Mouse (Mus musculus): ENCODE measurements around the gene Lrrc75b. TPM values are rescaled to one million over a fixed set of nuclear protein-coding genes. Genes with fewer than 3 reads are reported as not detected.

Gene Lrrc75b
- polyA plus RNA-seq (2012; rRNA removed; ENCODE audit: low replicate concordance), result 5.1 and 7.0 TPM in 2 replicates

DNA sequence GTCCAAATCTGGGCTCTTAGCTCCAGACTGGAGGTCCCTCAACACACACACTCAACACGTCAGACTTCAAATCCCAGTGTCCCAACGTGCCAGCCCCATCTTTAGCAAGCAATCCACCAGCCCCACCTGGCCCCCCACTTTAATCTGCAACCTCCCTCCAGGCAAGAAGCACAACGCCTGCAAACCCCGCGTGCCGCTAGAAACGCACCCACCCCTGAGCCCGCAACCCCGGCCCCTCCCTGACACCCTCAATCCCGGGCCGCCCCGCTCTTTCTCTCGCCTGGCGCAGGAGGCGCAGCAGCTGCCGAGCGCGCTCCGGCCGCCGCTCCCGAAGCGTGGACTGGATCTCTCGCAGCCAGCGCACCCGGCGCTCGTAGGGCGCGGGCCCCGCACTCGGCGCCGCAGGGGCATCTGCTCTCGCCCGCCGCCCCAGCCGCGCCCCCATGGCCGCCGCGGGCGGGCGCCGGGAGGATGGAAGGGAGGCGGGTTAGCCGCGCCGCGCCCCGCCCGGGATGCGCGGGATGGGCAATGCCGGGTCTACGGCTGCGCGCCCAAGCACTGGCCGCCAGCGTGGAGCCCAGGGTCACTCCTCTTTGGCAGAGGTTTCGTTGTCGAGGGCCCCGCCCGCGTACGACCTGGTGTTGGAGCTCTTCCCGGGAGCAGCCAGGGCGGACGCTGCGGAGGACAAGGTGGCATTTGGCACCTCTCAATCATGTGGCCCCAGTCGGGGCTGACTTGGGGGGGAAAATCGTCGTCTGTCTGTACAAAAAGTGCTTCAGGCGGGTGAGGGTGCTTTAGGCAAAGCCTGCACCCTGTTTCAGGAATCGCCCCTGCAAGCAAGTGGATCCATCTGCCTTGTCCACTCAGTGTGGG lies at the start of gene Lrrc75b:
Lrrc75b (minus strand) TSS at position 655 of the 873 bp plus-strand sequence.

DNA sequence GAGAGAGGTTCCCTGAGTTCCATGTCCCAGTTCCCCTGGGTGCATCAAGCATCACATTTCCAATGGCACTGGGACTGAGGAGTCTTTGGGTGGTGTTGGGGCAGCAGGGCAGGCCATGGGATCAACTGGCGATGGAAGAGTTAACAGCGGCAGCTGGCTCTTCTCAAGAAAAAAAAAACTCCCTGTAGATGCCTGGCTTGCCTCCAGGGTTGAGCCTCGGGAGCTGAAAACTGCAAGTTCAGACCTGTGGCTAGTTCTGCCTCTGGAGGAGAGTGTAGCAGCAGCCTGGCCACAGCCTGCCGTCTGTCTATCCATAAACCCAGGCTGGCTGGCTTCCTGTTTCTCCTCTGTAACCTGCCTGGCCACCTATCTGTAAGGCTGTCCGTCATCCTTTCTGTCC lies 29.0 kb upstream of the Lrrc75b start, which contains the start of gene Ggt5:
Ggt5 (plus strand) TSS at position 212 of the 400 bp plus-strand sequence.

DNA sequence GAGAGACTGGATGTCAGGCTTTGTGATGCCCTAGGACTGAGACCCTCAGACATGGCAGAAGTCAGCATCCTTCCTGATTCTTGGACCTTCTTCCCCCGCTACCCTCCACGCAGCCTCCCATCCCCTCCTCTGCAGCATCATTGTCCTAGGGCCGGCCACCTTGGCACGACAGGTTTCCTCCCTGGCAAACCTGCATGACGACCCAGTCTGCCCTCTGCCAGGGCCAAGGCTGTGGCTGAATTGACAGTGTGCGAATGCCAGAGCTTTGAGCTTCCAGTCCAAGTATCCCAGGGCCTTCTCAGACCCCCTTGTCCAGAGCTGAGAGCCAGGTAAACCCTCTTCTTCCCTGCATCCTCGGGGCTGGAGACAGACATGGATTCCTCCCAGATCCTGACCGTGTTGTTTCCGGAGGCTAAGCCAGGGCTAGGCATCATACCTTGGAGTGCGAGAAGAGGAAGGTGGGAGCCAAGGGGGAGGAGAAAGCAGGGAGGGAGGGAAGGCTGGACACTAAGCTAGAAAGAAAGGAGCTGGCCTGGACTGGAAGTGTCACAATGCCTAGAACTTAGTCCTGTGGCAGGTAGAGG lies 1.0 kb upstream of the Lrrc75b start, which contains the start of gene Ggt1:
Ggt1 (plus strand) TSS at position 534 of the 584 bp plus-strand sequence.

DNA sequence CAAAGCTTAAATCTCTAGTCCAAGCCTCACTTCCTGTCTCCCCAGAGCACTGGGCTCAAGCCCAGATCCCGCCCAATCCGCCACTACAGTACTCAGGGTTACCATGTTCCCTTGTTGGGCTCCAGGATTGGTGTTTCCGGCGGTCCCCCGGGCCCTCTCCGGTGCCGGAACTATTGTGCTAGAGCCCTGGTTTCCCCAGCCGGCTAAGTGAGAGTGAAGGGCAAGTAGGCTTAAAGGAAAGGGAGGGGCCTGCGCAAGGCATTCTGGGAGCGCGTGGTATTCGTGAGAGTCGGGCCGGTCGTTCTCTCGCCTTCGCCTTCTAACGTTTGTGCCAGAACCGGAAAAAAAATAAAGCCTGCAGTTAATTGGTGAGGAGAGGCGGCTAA lies 42.4 kb downstream of the Lrrc75b start, which contains the start of gene Gucd1:
Gucd1 (minus strand) TSS at position 215 of the 386 bp plus-strand sequence.

DNA sequence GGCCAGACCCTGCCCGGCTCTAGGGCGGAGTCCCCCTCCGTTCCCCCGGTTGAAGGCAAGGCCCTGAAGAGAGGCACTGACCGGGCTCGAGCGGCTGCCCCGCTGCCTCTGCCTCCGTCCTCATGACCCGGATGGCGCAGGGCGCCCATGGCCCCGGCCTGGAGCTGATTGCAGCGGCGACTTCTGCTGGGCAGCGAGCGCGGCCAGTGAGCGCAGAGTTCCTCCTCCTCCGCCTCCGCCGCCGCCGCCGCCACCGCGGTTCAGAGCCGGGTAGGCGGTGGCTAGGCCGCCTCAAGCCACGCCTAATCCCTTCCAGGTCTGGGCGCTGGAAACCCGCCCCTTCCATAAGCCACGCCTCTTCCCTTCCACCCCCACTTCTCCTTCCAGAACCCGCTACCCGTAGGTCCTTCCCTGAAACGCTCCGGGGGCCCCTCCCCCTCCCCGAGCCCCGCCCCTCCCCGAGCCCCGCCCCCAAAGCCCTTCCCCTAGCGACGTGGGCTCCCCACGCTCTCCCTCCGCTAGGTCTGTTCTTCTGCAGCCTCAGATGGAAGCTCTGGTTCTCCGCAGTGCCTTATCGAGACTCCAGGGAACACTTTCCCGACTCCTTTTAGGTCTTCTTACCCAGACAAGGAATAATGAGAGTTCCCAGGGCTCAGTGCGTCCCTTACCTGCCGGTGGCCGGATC lies 42.9 kb downstream of the Lrrc75b start, which contains the start of gene Snrpd3:
Snrpd3 (plus strand) TSS at position 479 of the 685 bp plus-strand sequence.

Other genes starting within 250 kb of the Lrrc75b start
- 21.5 and 40.6 TPM in 2 replicates for gene Adora2a, start 243.5 kb downstream of the Lrrc75b start, polyA plus RNA-seq (2012; rRNA removed; ENCODE audit: low replicate concordance)
- gene Upb1, start 159.2 kb downstream of the Lrrc75b start, polyA plus RNA-seq (2012; rRNA removed; ENCODE audit: low replicate concordance), result 1.4 and 1.7 TPM in 2 replicates
- 6.3 and 11.6 TPM in 2 replicates for gene Snrpd3, start 42.8 kb downstream of the Lrrc75b start, polyA plus RNA-seq (2012; rRNA removed; ENCODE audit: low replicate concordance)
- gene Gucd1, start 42.4 kb downstream of the Lrrc75b start, polyA plus RNA-seq (2012; rRNA removed; ENCODE audit: low replicate concordance), result 114 and 129 TPM in 2 replicates
- gene Ggt1, start 1.3 kb upstream of the Lrrc75b start, polyA plus RNA-seq (2012; rRNA removed; ENCODE audit: low replicate concordance), result 21.5 and 25.4 TPM in 2 replicates
- 110 and 156 TPM in 2 replicates for gene Ggt5, start 29.0 kb upstream of the Lrrc75b start, polyA plus RNA-seq (2012; rRNA removed; ENCODE audit: low replicate concordance)
- 20.4 and 23.4 TPM in 2 replicates for gene Susd2, start 83.7 kb upstream of the Lrrc75b start, polyA plus RNA-seq (2012; rRNA removed; ENCODE audit: low replicate concordance)
- 44.9 and 71.1 TPM in 2 replicates for gene Cabin1, start 204.0 kb upstream of the Lrrc75b start, polyA plus RNA-seq (2012; rRNA removed; ENCODE audit: low replicate concordance)
- 124 and 130 TPM in 2 replicates for gene Ddt, start 213.1 kb upstream of the Lrrc75b start, polyA plus RNA-seq (2012; rRNA removed; ENCODE audit: low replicate concordance)
- 0.80 TPM in 1 of 2 replicates, not detected in the other for gene Gm20441, start 220.6 kb upstream of the Lrrc75b start, polyA plus RNA-seq (2012; rRNA removed; ENCODE audit: low replicate concordance)
- gene Gstt3, start 221.1 kb upstream of the Lrrc75b start, polyA plus RNA-seq (2012; rRNA removed; ENCODE audit: low replicate concordance), result 29.5 and 31.8 TPM in 2 replicates
- gene Gstt1, start 238.3 kb upstream of the Lrrc75b start, polyA plus RNA-seq (2012; rRNA removed; ENCODE audit: low replicate concordance), result 102 and 142 TPM in 2 replicates